Comparison of ENCODE assay signal across 8 mouse cellular contexts in genomic region chr9:77544354-77545067, GRCm38 (mm10). TPM values are rescaled to one million over a fixed set of nuclear protein-coding genes. Genes with fewer than 3 reads are reported as not detected.
DNase-seq lines count a peak whose midpoint lies in the region; ATAC-seq lines count a peak whose summit lies in the region.

Gene Lrrc1 (minus strand): TSS chr9:77544870.

- peaks cover 15% of the 10 kb centered on the region for H3K27me3 ChIP-seq in hindbrain, embryonic 13.5 days

- peak; percentile 93 for ATAC-seq in hindbrain, embryonic 13.5 days (ENCODE audit: low FRiP score)

- H3K9ac ChIP-seq in hindbrain, embryonic 13.5 days = peak within 1 kb of the TSS; percentile 81

- H3K9me3 ChIP-seq in hindbrain, embryonic 13.5 days = no peaks in the 10 kb centered on the region

- peak within 1 kb of the TSS; percentile 78 for H3K27ac ChIP-seq in hindbrain, embryonic 13.5 days

- peak within 1 kb of the TSS; percentile 73 for H3K4me3 ChIP-seq in hindbrain, embryonic 13.5 days

- WGBS in hindbrain, embryonic 13.5 days = under 1% methylated on average over 85 of the region's 88 CpGs

- DNase-seq in NIH3T3 (ENCODE audit: low read depth) = peak; percentile 89
- peak; percentile 90 to 94 for DNase-seq in cerebellum, postnatal 10 days
- peak; percentile 63 to 74 for DNase-seq in frontal cortex, postnatal 14 days (ENCODE audit: low spot score in 2 of 2)
- DNase-seq in layer of hippocampus, postnatal 25 days (ENCODE audit: extremely low spot score in 1 of 2, low spot score in 1 of 2) = peak; percentile 82
- peak; percentile 88 for DNase-seq in lung, postnatal 25 days (ENCODE audit: low spot score)
- peak; percentile 86 for DNase-seq in retina, postnatal 7 days (ENCODE audit: low read depth, low spot score)
- DNase-seq in urinary bladder, adult 2 months (ENCODE audit: low spot score) = peak; percentile 85

- H3K36me3 ChIP-seq in hindbrain, embryonic 13.5 days = no peaks in the 10 kb centered on the region

- peak within 1 kb of the TSS; percentile 92 for H3K4me2 ChIP-seq in hindbrain, embryonic 13.5 days

- H3K4me1 ChIP-seq in hindbrain, embryonic 13.5 days (replicated peaks) = peaks cover 26% of the 10 kb centered on the region

RNA-seq across cellular contexts. Expression of gene Lrrc1, which starts in this region (rescaled TPM):
- 4.9 and 5.6 TPM in 2 replicates for polyA plus RNA-seq in hindbrain, embryonic 13.5 days (2015; fragmentation: Nextera tagmentation; extraction: Ambion mirVana)
- 1 to 10 TPM; 6.8 to 8.1 TPM for total RNA-seq in layer of hippocampus, postnatal 25 days (2021)
- 31.3 and 33.2 TPM in 2 replicates for polyA plus RNA-seq in urinary bladder, adult 2 months (2012; rRNA removed)

Comparison
In these comparisons a context has a peak if more than half of its experiments do, and no peak if none do; other contexts are left out.
1. Peak in every context shown above with its lines: DNase-seq, ATAC-seq, H3K4me3 ChIP-seq and H3K27ac ChIP-seq.